Mouse (Mus musculus): ENCODE data around the gene Olfr819.
"Not testable (repeated sequence)": the region's sequence is repeated elsewhere in the genome, so short reads cannot be mapped to it uniquely, and the experiment has no call there.

Olfr819 gene

GRCm38 (mm10) chr10:129967166-129967565 lies at the start of gene Olfr819:
Gene Olfr819 (minus strand): TSS chr10:129967266.
- DNase-seq = not testable (repeated sequence)

- DNase-seq = no peak
Measured at GRCm38 (mm10) chr10:130012321-130012720, 45.3 kb upstream of the Olfr819 start, which contains the start of gene Olfr820. Gene Olfr820 (plus strand): TSS chr10:130012621.

- DNase-seq = not testable (repeated sequence)
Measured at GRCm38 (mm10) chr10:130005366-130005765, 38.3 kb upstream of the Olfr819 start.

- not testable (repeated sequence) for DNase-seq
Measured at GRCm38 (mm10) chr10:130004104-130004503, 37.0 kb upstream of the Olfr819 start.

GRCm38 (mm10) chr10:129984962-129985361 lies 17.9 kb upstream of the Olfr819 start, which contains the start of gene Gm10310:
Gene Gm10310 (minus strand): TSS chr10:129985062.
- not testable (repeated sequence) for DNase-seq

- not testable (repeated sequence) for DNase-seq
Measured at GRCm38 (mm10) chr10:129981867-129982266, 14.8 kb upstream of the Olfr819 start.

GRCm38 (mm10) chr10:129976040-129976439 lies 9.0 kb upstream of the Olfr819 start, which contains the start of gene Olfr247:
Gene Olfr247 (minus strand): TSS chr10:129976140.
- DNase-seq = not testable (repeated sequence)

GRCm38 (mm10) chr10:129972994-129973393 lies 5.9 kb upstream of the Olfr819 start:
- not testable (repeated sequence) for DNase-seq

GRCm38 (mm10) chr10:129966232-129966631 lies 834 bp downstream of the Olfr819 start:
- not testable (repeated sequence) for DNase-seq

GRCm38 (mm10) chr10:129949000-129949399 lies 18.1 kb downstream of the Olfr819 start, which contains the start of gene Olfr818:
Gene Olfr818 (minus strand): TSS chr10:129949100.
- no peak for DNase-seq

- DNase-seq = no peak
Measured at GRCm38 (mm10) chr10:129915497-129915896, 51.6 kb downstream of the Olfr819 start, which contains the start of gene Olfr816. Gene Olfr816 (minus strand): TSS chr10:129915597.

All from cerebellum, adult 18-20 months (tissue).